Mouse (Mus musculus): ENCODE data around the gene Igsf8. TPM values are rescaled to one million over a fixed set of nuclear protein-coding genes. Genes with fewer than 3 reads are reported as not detected.

Igsf8 gene
- polyA plus RNA-seq, 1 experiment from 2014 or later = 148 TPM

DNA sequence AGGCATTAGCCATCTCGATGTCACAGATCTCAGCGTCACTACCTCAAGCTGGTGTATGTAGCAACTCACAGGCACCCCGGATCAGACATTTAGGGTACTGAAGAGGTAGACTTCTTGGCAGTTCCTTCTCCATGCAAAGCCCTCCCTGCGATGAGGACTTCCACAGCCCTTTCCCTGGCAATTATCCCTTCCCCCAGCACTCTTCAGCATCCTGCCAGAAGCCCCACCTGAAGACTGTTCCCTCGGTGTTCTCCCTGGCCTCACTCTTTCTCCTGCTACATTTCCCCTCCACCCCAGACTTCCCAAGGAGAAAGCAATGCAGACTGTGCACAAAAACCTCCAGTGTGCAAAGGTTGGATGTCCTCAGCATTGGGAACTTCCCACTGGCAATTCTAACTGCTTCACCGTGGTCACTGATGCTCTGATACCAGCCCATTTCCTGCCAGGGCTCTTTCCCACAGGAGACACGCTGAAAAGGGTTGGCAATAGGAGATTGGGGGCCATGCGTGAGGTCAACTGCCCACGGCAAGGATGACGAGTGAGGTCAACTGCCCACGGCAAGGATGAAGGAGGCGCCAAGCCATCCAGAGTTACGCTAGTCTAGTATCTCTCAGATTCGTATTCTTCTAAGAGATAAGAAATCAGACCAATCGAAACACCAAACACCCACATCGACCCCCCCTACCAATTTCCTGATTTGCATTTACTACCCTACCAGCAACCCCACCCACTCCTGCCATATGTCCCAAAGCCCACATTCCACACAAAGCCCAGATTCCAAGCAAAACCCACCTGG, 66.0 kb downstream of the Igsf8 start:
- no peak for TF ChIP-seq CTCF (IDR thresholded peaks at IDR 0.05)
- CTCF ChIA-PET = no interaction called here
- ATAC-seq (no peak), DNase-seq (ENCODE audit: low read depth, low spot score) (no peak)
- H3K27me3 ChIP-seq = peaks cover 9% of the 10 kb centered on the region
- POLR2A ChIA-PET = no interaction called here
- in situ Hi-C loops (cut with MboI; ENCODE audit: low pct_unique_long_range_greater_than_20kb) = loop anchor here (5.0 to 25.0 kb wide), 3 partner anchors 40 to 490 kb away; partner anchors contain the start of genes Cd84 and Vangl2

DNA sequence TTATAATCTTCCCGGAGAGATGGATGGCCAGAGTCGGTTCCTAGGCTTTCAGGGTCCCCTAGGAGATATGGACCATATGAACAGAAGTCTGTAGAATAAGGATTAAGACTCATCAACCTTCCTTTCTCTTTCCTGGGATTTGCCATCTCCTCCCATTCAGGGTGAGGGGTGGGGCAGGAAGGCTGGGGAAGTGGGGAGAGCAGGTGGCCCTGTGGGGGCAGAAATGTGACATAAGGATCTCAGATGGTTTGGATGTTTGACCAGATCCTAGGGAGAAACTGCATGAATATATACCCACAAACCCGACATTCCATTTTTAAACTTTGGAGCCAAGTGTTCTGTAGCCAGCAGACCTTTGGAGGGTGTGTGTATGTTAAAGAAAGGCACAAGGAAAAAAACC, 66.6 kb downstream of the Igsf8 start:
- DNase-seq (ENCODE audit: low read depth, low spot score) (no peak), ATAC-seq (no peak)
- in situ Hi-C loops (cut with MboI; ENCODE audit: low pct_unique_long_range_greater_than_20kb) = loop anchor here (5.0 to 25.0 kb wide), 3 partner anchors 39 to 491 kb away; partner anchors contain the start of genes Cd84 and Vangl2
- ChIA-PET POLR2A (no interaction called here), CTCF (no interaction called here)
- H3K27me3 ChIP-seq = peaks cover 13% of the 10 kb centered on the region
- no peak for TF ChIP-seq CTCF (IDR thresholded peaks at IDR 0.05)

DNA sequence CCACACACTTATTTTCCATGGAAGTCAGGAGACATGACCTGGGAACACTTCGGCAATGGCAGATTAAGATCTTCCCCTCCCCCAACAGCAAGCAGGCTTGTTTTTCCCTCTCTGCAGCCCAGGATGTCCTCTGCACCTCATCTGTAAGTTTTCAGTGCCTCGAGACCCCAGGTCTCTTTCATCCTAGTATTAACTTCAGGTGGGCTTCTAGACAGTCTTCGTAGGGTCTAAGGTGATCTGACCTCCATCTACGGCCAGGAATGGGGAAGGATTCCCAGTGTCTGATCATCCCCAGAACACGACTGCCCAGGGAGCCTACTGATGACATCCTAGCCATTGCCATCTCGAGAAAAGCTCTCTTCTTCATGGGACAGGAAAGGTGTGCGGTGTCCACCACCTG, 67.0 kb downstream of the Igsf8 start:
- in situ Hi-C loops (cut with MboI; ENCODE audit: low pct_unique_long_range_greater_than_20kb) = loop anchor here (5.0 to 25.0 kb wide), 3 partner anchors 39 to 491 kb away; partner anchors contain the start of genes Cd84 and Vangl2
- ATAC-seq (no peak), DNase-seq (ENCODE audit: low read depth, low spot score) (no peak)
- TF ChIP-seq CTCF (IDR thresholded peaks at IDR 0.05) = no peak
- CTCF ChIA-PET = no interaction called here
- POLR2A ChIA-PET = no interaction called here
- H3K27me3 ChIP-seq = peaks cover 13% of the 10 kb centered on the region

DNA sequence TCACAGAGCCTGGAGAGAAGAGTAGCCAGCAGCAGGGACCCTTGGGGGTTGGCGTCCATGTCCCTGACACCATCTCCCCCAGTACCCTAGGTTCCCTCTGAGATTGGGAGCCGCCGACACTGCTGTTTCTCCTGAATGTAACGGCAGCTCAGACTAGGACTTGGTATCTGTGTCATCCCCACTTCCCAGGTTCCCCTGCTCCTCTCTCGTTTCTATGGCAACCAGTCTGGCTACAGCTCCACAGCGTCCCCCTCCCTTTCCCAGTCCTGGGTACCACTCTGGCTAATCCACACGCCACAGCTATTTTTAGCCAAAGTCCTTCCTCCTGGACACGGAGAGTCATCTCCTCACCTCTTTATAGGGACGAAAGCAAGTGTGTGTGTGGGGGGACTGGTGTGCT, 67.7 kb downstream of the Igsf8 start, which contains the start of gene Kcnj9:
TSS of gene Kcnj9 (minus strand) at position 188 of the 400 bp plus-strand sequence.
- CTCF ChIA-PET = no interaction called here
- POLR2A ChIA-PET = no interaction called here
- H3K27me3 ChIP-seq = peaks cover 13% of the 10 kb centered on the region
- DNase-seq (ENCODE audit: low read depth, low spot score) = no peak
- in situ Hi-C loops (cut with MboI; ENCODE audit: low pct_unique_long_range_greater_than_20kb) = loop anchor here (5.0 to 25.0 kb wide), 3 partner anchors 38 to 492 kb away; partner anchors contain the start of genes Cd84 and Vangl2
- no peak for TF ChIP-seq CTCF (IDR thresholded peaks at IDR 0.05)
- no peak for ATAC-seq

DNA sequence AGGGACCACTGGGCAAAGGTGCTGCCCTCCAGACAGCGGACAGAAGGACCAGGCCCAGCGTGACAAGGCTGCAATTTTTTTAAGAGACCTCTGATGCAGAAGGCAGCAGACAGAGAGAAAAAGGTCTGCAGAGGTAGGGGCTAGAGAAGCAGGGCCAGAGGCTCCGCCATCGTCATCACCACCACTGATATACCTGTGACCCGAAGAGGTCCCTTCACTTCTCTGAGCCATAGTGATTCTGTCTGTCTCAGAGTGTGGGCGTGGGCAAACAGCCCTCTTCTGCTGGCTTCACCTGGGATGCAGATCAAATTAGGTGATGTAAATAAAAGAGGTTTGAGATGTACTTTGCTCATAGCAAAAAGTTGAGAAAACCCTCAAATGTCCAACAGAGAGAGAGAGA, 68.2 kb downstream of the Igsf8 start:
- TF ChIP-seq CTCF (IDR thresholded peaks at IDR 0.05) = no peak
- H3K27me3 ChIP-seq = peaks cover 13% of the 10 kb centered on the region
- ChIA-PET CTCF (interaction anchor here (2.0 kb wide), 1 partner anchor 17 kb away, joined by 4 read pairs; no protein-coding TSS in a partner anchor), POLR2A (no interaction called here)
- in situ Hi-C loops (cut with MboI; ENCODE audit: low pct_unique_long_range_greater_than_20kb) = loop anchor here (5.0 to 25.0 kb wide), 3 partner anchors 38 to 492 kb away; partner anchors contain the start of genes Cd84 and Vangl2
- ATAC-seq (no peak), DNase-seq (ENCODE audit: low read depth, low spot score) (no peak)

DNA sequence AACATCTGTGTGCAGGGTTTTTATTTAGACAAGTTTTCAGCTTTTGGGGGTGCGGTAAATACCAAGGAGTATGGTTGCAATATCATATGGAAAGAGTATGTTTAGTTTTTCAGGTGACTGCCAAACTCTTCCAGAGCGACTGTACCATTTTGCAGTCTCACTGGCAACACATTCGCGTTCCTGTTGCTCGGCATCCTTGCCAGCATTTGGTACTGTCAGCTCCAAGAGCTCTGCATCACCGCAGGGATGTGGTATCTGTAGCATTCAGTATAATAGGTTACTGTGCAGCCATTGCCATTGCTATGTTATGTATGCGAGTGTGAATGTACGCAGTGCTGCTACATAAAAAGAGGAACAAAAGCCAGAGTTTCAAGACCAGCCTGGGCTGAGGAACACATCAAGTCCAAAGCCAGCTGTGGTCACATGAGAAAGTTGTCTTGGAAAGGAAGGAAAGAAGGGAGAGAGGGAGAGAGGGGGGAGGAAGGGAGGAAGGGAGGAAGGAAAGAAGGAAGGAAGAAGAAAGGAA, 70.0 kb downstream of the Igsf8 start:
- in situ Hi-C loops (cut with MboI; ENCODE audit: low pct_unique_long_range_greater_than_20kb) = loop anchor here (25.0 kb wide), 2 partner anchors 294 to 494 kb away; partner anchors contain the start of genes Cd84 and Vangl2
- no peak for TF ChIP-seq CTCF (IDR thresholded peaks at IDR 0.05)
- peaks cover 18% of the 10 kb centered on the region for H3K27me3 ChIP-seq
- no peak for ATAC-seq
- no peak for DNase-seq (ENCODE audit: low read depth, low spot score)
- CTCF ChIA-PET = interaction anchor here (2.0 kb wide), 1 partner anchor 15 kb away, joined by 4 read pairs; no protein-coding TSS in a partner anchor
- POLR2A ChIA-PET = no interaction called here

DNA sequence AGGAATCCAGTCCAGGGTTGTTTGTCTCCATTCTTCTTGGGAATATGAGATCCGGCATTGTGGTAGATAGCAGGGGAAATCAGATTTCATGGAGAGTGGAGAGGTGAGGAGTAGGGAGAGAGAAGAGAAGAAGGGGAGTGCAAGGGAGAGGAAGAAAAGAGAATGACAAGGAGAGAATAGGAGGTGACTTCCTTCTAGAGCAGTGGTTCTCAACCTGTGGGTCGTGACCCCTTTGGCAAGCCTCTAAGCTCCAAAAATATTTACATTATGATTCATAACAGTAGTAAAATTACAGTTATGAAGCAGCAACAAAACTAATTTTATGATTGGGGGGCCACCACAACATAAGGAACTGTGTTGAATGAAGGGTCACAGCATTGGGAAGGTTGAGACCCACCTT, 71.5 kb downstream of the Igsf8 start:
- POLR2A ChIA-PET = no interaction called here

DNA sequence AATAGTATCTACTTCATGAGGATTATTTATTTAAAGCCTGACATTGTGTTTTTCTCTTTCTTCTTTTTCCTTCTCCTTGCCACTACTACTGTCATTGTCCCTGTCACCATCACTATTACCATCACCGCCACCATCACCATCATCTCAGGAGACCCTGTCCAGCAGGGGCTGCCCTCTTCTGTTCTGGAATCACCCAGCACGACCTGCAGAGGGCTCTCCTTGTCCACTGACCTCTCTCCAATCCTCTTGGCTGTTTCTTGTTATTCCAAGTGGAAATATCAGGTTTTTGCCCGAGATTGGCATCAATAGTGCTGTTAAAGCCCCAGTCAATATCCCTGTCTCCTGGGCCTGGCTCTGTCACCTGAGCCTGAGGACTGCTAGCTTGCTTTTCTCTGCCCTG, 72.1 kb downstream of the Igsf8 start:
- no peak for ATAC-seq
- ChIA-PET POLR2A (no interaction called here), CTCF (interaction anchor here (1.0 to 1.3 kb wide), 2 partner anchors 9 to 10 kb away, joined by 3 to 4 read pairs; no protein-coding TSS in a partner anchor)
- in situ Hi-C loops (cut with MboI; ENCODE audit: low pct_unique_long_range_greater_than_20kb) = loop anchor here (25.0 kb wide), 2 partner anchors 296 to 496 kb away; partner anchors contain the start of genes Cd84 and Vangl2
- no peak for TF ChIP-seq CTCF (IDR thresholded peaks at IDR 0.05)
- H3K27me3 ChIP-seq = peaks cover 18% of the 10 kb centered on the region
- DNase-seq (ENCODE audit: low read depth, low spot score) = no peak

More for the DNA sequence above, 71.5 kb downstream of the Igsf8 start:
- peaks cover 18% of the 10 kb centered on the region for H3K27me3 ChIP-seq
- ATAC-seq (no peak), DNase-seq (ENCODE audit: low read depth, low spot score) (no peak)
- no peak for TF ChIP-seq CTCF (IDR thresholded peaks at IDR 0.05)
- CTCF ChIA-PET = no interaction called here
- in situ Hi-C loops (cut with MboI; ENCODE audit: low pct_unique_long_range_greater_than_20kb) = loop anchor here (25.0 kb wide), 2 partner anchors 296 to 496 kb away; partner anchors contain the start of genes Cd84 and Vangl2

DNA sequence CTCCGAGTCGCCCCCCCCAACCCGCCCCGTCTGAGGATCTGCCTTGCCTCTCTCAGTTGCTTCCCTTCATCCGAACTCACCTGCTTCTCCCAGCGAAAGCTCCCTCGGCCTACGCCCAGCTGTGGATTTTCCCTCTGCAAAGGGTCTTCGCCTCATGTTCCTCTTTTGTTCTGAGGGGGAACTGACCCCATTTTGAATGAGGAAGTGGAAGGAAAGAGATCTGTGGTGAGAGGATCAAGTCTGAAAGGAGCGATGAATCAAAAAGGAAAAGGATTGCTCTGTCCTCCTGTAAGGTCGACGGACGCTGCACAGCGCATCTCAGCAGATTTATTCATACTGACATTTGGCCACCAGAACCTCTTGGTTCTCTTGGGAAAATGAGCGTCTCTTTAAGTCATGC, 74.4 kb downstream of the Igsf8 start:
- in situ Hi-C loops (cut with MboI; ENCODE audit: low pct_unique_long_range_greater_than_20kb) = loop anchor here (25.0 kb wide), 2 partner anchors 299 to 499 kb away; partner anchors contain the start of genes Cd84 and Vangl2
- H3K27me3 ChIP-seq = peaks cover 22% of the 10 kb centered on the region
- POLR2A ChIA-PET = no interaction called here
- no peak for DNase-seq (ENCODE audit: low read depth, low spot score)
- no peak for TF ChIP-seq CTCF (IDR thresholded peaks at IDR 0.05)
- ATAC-seq = no peak
- CTCF ChIA-PET = no interaction called here

DNA sequence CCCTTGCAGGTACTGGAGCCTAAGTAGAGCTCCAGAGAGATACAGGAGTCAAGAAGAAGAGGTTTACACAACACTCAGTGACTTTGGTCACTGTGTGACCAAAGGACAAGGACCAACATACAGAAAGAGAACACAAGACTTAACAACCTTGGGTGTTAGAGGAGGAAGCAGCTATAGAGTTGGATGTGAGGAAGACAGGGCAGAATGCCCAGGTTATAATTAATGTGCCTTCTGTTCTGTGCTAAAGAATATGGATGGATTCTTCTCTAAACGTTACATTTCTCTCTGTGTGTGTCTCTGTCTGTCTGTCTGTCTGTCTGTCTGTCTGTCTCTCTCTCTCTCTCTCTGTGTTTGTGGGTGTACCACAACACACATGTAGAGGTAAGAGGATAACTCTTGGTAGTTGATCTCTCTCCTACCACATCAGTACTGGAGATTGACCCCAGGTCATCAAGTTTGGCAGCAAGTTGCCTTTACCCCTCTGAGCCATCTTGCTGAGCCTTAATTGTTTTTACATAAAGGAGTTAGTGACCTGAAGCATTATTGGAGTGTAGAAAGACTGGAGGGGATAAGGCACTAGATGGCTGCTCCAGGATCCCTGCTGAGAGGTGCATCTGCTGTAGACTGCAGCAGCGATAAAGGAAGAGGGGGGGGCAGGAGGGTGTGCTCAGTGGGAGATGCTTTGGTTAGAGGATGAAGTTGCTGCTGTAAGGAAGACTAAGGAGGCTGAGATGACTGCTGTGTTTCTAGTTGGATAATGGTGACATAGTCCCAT, 76.2 kb downstream of the Igsf8 start:
- DNase-seq (ENCODE audit: low read depth, low spot score) = no peak
- POLR2A ChIA-PET = no interaction called here
- in situ Hi-C loops (cut with MboI; ENCODE audit: low pct_unique_long_range_greater_than_20kb) = loop anchor here (25.0 kb wide), 2 partner anchors 300 to 500 kb away; partner anchors contain the start of genes Cd84 and Vangl2
- TF ChIP-seq CTCF (IDR thresholded peaks at IDR 0.05) = no peak
- CTCF ChIA-PET = interaction anchor here (1.1 kb wide), 1 partner anchor 11 kb away, joined by 3 read pairs; no protein-coding TSS in a partner anchor
- ATAC-seq = no peak
- peaks cover 22% of the 10 kb centered on the region for H3K27me3 ChIP-seq

All from Patski (cell line).